Mouse (Mus musculus) thymus, adult 18-20 months (tissue): Measurements from ENCODE around the gene Siah1a.
A peak's percentile ranks its signal among the peaks of the same experiment; 100 is the strongest.

ENCODE experiments used
- DNase-seq, 2 experiments: peaks; one replicate each; pipeline ENCODE4 v3.0.0; 2022; ENCODE audit warnings: mixed read lengths in 2 of 2

The Siah1a gene

DNA sequence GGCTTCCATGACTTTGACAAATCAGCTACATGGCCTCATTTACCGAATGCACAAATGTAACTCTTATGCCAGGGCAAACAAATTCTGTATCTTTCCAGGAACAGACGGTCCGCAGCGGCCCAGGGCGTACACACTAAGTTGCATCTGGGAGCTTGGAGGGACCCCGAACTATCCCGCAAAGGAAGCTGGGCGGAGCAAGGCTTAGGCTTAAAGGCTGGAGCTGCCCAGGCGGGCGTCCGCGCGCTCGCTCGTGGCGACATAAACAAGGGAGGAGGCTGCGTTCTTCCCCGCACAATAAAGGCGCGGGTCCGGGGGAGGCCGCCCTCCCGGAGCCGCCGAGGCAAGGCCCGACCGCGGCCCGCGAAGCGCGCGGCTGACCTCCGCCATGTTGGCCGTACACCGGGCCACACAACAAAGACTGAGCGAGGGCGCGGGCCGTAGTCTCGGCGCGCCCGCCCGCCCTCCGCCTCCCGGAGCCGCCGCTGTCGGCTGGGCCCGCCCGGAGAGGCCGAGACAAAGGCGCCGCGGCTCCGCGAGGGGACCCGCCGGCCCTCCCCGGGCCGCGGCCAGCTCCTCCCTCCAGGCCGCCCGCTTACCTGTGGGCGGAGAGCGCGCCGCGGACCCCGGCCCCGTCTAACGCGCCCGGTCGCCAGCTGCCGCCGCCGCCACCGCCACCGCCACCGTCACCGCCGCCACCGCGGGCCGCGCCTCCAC is at the start of gene Siah1a, which contains the start of gene Gm10638:
Siah1a (minus strand) TSS at position 714 of the 714 bp plus-strand sequence.
Gm10638 (plus strand) TSS at position 479 of the 714 bp plus-strand sequence.
- peak; percentile 44 to 46 for DNase-seq

DNA sequence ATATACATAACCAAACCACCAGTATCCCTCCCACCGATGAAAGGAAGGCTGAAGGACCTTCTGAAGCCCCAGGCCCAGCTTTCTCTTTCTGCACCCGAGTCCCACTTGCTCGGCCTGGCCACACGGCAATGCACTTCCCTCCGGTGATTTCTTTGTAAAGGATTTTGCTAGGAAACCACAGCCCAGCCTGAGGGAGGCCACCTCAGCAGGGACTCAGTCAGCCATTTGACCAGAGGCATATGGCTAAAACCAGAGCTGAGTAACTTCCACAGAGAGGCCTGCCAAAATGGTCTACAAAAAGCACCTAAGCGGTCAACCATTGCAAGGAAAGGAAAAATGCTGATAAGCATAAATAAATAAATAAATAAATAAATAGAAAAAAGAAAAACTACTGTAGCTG is 49.0 kb upstream of the Siah1a start:
- DNase-seq, result no peak

DNA sequence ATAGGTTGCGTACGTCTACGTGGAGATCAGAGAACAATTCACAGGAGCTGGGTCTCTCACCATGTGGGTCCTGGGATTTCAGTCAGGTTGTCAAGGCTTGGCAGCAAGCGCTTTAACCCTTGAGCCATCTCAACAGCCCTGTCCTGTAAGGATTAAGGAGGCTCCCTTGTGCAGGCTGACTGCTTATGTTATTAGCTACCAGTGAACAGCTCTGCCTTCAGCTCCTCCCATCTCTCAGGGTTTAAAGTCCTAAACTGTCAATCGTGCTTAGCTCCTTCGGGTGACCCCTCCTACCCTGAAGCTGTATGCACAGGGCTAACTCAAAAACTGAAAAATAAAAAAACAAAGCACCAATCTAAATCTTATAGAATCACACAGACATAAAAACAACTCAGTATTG is 45.8 kb upstream of the Siah1a start:
- no peak for DNase-seq

DNA sequence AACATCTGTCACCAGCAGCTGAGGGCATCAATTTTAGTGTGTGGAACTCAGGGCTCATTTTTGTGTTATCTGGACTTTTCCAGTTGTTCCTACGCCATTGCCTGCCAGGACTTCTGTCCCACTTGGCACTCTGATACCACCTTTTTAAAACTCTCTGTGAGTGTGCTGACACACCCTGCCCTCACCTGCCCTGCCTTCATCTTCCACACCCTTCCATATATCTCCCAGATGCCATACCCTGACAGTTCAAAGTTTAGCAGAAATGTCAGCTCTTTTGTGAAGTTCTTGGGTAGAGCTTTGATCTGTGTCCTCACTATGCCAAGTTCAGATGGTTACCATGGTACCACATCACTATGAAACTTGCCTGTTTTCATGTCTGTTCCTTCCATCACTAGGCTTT is 43.8 kb upstream of the Siah1a start:
- no peak for DNase-seq

DNA sequence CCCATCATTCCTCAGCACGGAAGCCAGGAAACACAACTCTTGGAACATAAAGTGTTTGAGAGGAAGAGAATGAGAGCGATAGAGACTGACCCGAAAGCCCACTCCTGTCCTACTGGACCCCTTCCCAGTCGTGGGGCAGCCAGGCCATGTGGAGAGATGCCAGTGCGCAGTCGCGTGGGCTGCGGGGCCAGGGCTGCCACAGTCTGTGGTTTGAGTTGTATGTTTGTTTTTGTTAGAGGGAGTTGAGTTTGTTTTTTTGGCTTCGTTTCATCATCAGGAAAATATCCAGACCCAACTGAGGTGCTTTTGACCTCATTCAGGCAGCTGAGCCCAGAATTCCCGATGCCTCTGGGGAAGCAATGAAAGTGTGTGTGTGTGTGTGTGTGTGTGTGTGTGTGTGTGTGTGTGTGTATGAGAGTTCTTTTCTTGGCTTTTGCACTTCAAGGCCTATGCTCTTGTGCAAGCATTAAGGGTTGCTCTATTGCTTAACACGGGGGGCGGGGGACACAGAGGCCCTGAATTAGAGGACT is 42.2 kb upstream of the Siah1a start:
- no peak for DNase-seq

DNA sequence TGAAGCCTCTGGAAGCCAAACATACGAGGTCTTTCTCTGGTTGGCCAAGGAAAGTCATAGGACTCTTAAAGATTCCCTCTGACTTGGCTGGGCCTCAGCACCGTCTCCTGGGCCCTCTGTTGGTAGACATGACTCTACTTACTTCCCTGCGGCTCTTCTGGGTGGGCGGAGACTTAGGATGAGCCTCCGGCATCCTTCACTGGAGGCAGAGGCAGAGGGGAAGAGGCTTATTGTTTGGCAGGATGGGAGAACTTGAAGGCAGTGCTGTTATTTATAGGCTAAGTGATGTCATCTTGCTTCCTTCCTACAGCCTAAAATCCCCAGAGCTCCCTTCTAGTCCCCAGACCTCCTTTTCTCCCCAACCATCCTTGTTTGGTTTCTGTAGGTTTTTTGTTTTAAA is 40.8 kb upstream of the Siah1a start:
- no peak for DNase-seq

DNA sequence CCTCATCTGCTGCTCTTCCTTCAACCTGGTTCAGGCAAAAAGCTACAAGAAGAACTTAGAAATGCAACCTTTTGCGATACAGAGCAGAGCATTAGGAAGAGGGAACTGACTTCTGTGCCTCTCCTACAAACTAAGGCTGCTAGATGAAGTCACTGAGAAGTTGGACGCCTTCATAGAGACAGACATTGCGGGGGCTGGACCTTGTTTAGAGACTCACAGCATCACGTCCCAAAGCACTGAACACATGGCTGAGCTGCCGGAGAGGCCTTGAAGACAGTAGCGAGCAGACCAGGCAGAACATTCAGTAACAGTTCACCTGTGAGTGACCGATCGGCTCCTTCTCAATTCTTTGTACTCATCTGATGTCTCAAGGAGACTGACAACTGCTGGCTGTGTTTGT is 35.4 kb upstream of the Siah1a start:
- DNase-seq, result no peak

DNA sequence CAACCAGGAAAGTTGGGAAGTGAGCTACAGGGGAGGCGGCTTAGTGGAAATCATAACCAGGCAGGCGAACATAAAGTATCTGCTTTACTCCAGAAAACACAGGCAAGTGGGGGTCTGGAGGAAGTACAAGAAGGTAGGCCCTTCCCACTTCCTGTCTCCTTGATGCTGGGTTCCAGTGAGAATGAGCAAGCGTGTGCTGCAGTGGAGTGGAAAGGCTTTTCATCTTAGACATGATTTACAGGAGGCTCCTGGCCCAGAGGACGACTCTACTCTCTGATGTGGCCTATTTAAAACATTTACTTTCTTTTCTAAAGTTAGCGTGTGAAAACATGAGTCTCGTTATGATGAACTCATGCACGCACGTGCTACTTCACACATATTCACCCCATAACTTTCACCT is 33.5 kb upstream of the Siah1a start:
- DNase-seq, result peak in 1 of 2 experiments; percentile 17

DNA sequence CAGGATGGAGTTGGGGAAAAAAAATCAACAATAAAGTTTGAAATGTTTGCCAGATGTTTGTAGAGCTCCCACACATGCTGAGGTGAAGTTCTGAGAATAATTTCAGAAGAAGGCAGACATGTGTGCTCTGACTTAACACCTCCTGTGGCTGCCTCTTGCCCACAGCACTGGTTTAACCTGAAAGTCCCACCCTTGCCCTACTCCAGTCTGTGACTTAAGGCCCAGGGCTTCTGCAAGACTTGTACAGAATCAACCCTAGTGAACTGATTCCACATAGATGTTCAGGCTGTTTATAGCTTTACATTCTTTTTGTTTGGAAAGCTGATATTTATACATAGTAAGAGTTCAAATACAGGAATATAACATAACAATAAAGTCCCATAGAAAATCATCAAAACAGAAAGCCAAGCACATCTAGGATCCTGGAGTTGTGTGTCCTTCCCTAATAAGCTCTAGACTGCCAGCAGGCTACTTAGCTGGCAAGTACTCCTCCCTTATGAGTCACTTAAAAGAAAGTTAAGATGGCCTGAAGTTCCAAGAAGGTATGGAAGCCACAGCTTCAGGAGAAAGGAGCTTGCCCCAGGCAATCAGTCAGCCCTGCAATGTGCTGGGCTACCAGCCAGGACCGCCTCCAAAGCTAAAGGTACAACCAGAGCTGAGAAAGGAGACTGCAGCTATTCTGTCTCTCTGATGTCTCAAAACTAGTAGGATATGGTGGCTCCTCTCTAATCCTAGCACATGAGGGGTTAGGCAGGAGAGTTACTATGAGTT is 24.4 kb upstream of the Siah1a start:
- DNase-seq, result no peak

DNA sequence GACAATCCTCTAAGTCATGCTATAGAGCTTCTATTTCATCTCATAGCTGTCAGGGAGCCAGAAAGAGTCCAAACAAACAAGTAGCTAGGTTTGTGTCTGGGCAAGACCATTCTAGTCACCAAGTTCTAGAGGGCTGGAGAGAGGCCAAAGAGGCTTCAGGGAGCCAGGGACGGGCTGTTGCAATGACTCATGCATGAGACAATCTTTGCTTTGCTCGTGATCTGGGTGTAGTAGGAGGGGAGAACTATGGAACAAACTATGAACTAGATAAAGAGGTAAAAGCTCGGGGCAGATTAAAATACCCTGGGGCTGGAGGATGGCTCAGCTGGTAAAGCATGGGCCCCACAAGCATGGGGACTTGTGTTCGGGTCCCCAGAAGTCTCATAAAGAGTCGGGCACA is 22.8 kb upstream of the Siah1a start:
- DNase-seq, result no peak

DNA sequence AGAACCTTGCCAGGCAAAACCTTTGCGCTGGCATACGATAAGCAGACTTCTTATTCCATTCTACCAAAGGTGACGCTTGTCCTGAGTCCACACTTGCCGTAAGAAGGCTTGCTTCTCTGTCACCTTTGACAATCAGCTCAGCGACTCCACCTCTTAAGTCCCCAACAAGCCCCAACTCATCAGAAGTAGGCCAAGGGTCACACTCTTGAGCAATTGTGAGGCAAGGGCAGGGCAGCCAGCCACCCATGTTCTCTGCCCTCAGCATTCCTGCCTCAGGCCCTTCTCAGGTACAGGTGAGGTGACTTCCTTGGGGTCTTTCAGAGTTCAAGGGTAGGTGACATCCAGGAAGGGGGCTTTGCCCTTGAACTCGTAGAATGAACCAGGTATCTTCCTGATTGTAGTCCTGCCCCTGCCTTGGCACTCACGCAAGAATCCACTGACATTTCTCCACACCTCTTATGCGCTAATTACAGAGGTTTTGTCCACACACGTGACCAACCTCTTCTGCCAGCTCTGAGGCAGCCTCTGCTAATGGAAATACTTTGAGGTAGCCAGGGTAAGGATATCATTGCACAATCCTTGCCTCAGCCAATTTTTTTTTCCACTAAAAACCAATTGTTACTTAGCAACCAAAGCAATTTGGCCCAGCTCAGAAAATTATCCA is 20.9 kb upstream of the Siah1a start:
- no peak for DNase-seq

DNA sequence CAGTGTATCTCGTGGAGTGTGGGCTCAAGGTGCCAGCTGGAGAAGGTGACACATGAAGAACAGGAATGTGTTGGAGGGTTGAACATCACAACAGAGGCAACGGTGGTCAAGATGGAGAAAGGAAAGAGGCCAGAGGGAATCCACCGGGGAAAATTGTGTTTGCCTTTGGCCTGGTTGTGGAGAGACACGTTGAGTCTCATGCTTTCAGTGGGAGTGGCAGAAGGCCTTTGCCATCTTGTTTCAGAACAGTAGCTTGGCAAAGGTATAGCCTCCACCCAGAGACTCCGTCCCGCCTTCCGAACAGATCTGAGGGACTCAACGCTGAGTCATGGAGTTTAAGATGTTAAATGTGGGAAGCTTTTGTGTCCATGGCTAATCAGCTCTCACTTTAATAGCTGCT is 19.9 kb upstream of the Siah1a start:
- DNase-seq, result no peak

DNA sequence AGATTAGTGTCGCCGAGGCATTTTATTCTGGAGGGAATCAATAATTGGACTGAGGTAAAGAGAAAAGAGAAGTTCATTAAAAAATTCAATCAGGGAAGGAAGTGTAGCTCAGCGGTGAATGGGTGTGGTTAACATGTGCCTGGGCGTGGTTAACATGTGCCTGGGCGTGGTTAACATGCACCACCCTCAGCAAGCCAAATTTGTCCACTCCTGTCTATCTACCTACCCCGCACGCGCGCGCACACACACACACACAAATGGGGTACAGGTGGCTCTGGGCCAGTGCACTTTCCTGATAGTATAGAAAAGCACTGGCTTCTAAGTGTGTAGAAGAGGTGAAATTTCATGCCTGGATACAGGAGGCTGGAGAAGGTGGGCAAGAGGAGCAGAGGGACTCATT is 19.4 kb upstream of the Siah1a start:
- no peak for DNase-seq

DNA sequence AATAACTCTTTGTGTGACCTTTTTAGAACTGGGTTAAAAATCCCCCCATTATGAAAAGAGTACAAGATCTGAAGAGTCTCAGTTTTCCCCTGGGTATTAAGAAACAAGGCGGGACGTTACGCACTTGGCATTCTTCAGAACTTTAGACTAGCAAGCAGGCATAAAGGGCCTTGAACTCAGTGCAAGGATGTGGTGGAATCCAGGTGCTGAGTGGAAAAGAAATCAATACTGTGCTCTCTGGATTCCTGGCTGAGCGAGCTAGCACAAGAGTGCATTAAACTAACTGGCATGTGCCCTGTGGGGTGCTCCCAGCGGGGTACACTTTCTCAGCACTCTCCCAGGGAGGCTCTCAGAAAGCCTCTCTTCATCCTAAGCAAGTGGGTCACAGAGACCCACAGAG is 17.1 kb upstream of the Siah1a start:
- DNase-seq, result no peak

DNA sequence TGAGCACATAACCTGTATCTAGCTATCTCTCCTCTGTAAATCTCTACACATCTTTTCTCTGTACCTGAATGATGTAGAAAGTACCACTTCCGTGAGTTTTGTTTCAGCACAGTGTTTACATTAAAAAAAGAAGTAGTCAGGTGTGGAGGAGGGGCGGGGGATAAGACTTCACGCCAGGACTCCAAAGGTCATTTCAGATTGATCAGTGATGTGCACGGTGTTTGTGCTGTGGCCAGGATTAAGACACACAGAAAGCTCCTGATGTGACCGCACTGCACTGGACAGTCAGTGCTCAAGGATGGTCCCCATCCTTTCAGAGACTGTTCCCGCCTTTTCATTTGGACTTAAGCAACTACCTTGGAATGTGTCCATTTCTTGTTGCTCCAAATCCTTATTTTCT is 15.0 kb upstream of the Siah1a start:
- no peak for DNase-seq

DNA sequence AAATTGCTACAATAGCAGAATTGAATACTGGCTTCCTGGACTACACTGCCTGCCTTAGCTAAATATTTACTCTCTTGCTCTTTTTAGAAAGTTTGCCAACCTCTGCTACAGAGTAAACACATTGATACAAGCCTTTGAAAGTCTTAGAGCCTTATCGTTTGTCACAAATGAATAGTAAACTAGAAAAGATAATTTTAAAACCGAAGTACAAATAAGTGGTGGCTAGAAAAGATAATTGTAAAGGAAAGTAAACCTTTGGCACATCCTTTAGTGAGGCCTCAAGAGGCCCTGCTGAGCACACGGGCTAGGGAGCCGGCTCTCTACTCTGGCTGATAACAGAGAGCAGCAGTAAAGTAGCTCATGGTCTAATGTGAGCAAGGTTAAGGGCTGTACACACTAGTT is 13.4 kb upstream of the Siah1a start:
- DNase-seq, result no peak

DNA sequence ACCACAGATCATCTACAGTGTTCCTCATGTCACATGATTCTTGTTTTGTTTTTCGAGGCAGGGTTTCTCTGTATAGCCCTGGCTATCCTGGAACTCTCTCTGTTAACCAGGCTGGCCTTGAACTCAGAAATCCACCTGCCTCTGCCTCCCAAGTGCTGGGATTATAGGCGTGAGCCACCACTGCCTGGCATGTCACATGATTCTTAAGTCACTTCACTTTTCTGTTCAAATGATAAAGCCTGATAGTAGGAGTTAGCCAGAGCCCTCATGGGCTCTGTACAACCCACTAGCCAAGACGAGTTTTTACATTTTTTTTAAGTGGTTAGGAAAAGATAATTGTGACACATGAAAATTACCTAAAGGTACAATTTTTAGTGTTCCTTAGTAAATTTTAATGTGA is 12.9 kb upstream of the Siah1a start:
- DNase-seq, result no peak

DNA sequence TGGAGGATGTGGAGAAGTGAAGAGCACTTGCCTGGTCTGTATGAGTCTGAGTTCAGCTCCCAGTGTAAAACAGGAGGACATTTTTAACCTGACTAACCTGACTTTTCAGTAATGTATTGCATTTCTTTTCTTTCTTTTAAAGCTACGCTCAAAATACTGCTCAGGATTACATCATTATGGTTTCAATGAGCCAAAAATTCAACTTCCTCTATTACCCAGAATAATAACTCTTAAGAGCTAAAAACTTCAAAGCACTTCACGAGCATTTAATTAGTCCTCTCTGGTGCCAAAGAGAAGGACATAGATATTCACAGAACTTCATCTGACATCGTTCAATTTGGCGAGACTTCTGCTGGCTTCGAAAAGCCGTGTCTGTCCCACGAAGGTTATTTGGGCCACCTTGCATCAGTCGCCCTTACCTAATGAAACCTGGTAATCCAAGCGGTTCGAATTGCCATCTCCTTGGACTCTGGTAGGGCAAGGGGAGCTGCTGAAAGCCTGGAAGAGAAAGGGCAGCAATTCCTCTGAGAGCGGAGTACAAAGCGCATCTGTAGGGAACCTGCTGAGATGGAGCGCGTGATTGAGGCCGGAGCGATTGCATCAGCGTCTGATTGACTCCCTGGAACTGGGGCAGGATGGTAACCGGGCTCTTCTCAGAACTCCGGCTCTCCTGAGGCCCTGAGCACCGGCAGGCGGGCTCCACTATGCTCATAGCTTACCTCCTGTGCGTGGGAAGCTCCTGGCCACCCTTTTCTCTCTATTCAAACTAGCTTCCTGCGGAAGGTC is 11.4 kb upstream of the Siah1a start:
- DNase-seq, result no peak

DNA sequence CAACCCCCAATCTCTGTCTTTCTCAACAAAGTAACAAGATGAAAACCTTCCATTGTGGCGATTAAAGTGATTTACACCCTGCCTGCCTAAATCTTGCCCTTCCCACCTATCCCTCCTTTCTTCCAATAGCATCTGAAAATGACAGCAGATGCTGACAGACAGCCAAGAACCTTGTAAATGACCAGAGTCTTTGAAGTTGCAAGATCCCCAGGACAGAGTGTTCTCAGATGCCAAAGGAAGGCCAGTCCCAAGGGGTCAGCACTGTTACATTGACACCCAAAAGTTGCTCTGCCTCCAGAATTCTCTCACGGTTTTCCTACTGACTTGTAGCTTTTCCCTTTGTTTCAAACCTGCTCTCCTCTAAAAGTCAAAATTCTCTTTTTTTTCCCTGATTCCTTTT is 4.1 kb upstream of the Siah1a start:
- DNase-seq, result no peak

DNA sequence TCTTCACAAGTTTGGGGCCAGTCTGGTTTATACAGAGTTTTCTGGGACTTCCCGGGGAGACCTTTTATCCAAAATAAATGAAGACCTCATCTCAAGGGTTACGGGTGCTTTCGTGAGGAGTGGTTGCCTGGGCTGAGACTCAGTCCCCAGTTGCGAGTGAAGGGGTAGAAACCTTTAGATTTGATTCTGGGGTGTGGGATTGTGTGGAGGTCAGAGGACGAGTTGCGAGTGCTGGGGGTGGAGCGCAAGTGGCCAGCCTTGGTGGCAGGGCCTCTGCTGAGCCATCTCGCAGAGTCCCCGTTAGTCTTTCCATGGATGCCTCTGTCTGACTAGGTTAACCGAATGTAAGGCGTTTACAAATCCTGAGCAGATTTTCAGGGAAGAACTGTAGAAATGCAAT is 777 bp upstream of the Siah1a start:
- DNase-seq, result no peak

DNA sequence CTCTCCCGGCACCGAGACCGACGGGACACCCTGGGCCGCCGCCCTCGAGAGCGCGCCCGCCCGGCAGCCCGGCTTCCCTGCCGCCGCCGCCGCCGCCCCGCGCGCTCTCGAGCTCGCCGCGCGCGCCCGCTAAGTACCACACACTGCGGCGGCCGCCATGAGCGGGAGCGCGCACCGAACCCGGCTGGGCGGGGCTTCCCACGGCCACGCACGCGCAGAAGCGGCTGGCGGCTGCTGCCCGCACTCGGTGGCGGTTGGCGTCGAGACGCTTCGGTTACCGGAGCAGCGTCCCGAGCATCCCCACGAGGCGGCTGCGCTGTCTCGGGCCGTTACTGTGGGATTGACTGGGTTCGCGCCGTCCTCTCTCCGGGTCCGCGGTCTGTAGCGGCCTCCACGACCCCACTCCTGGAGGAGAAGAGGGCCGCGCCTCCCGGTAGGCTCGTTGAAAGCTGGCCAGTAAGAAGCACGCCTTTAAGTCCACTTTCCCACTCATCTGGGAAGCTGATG is 254 bp upstream of the Siah1a start:
- peak; percentile 86 to 88 for DNase-seq
